Mouse (Mus musculus) c-Kit-positive CD71-negative TER-119-negative erythroid progenitor cells, embryonic 14.5 days (primary cell): ENCODE data around the gene Zbtb12.

ENCODE experiments used
- DNase-seq: peaks from one replicate; pipeline ENCODE4 v3.0.0-alpha.2; 2013; ENCODE audit warnings: low read depth

Gene Zbtb12

GRCm38 (mm10) chr17:34902895-34903294 is 23.6 kb downstream of the Zbtb12 start:
- no peak for DNase-seq

- no peak for DNase-seq
These were observed 31.7 kb downstream of the Zbtb12 start for GRCm38 (mm10) chr17:34910982-34911381.

DNA sequence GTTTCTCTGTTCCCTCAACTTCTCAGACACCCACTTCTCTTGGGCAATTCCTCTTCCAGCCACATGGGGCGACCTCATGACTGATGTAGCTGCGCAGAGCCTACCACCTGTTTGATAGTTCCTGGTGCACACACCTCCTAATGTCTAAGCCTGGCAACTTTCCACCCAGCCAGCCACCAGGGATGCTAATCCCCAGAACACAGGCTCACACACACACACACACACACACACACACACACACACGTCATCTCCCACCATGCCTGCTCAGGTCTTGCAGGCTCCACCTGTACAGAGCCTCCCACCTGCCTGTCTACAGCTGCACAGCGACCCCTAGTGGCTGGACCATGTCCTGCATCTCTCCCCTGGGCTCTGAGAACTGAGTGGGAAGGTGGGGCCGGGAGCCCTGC is 32.7 kb downstream of the Zbtb12 start:
- DNase-seq = peak; percentile 71

GRCm38 (mm10) chr17:34913930-34914665 is 34.8 kb downstream of the Zbtb12 start, which contains the start of gene Slc44a4:
TSS of gene Slc44a4 (plus strand) at chr17:34914466.
- no peak for DNase-seq

GRCm38 (mm10) chr17:34915410-34915831 is 36.1 kb downstream of the Zbtb12 start:
- DNase-seq = no peak

DNA sequence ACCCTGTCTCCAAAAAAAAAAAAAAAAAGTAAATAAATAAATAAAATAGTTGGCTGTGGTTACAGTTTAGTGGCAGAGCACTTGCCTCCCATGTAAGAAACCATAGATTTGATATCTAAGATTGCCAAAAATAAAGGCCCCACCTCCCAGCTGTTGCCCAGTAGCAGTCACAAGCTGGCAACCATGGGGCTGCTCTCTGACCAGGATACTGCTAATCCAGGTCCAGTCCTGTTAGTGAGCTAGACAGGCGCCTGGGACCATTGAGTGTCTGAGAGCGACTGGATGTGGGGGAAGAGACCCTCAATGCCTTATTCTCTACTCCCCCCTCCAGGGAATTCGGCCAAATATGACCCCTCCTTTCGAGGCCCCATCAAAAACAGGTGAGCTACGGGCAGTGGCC is 37.0 kb downstream of the Zbtb12 start:
- DNase-seq = no peak

GRCm38 (mm10) chr17:34917188-34917587 is 37.9 kb downstream of the Zbtb12 start:
- no peak for DNase-seq

- no peak for DNase-seq
These were observed 43.7 kb downstream of the Zbtb12 start for GRCm38 (mm10) chr17:34922939-34923338.

GRCm38 (mm10) chr17:34924258-34924657 is 45.0 kb downstream of the Zbtb12 start:
- DNase-seq = no peak

GRCm38 (mm10) chr17:34927306-34928019 is 48.2 kb downstream of the Zbtb12 start:
- DNase-seq = no peak

DNA sequence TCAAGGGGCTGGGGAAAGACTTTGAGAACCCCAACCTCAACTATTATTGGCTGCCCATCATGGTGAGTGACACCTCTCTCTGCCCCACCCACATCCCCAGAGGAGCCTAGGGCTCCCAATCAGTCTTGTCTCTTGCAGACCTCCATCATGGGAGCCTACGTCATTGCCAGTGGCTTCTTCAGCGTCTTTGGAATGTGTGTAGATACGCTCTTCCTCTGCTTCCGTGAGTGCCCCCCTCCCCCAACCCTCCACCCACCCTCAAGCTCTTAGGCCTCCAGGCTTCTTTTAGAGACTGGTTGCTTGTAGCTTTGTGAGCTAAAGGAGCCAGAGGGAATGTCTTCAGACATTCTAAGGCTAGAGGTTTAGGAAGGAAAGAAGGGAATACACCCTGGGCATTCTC is 49.6 kb downstream of the Zbtb12 start:
- DNase-seq = no peak

- peak; percentile 98 for DNase-seq
These were observed 51.9 kb downstream of the Zbtb12 start, which contains the start of gene Neu1 for GRCm38 (mm10) chr17:34931061-34931734. TSS of gene Neu1 (plus strand) at chr17:34931253.

GRCm38 (mm10) chr17:34931735-34932098 is 52.4 kb downstream of the Zbtb12 start:
- no peak for DNase-seq

GRCm38 (mm10) chr17:34932287-34932686 is 53.0 kb downstream of the Zbtb12 start:
- no peak for DNase-seq

GRCm38 (mm10) chr17:34934031-34934430 is 54.7 kb downstream of the Zbtb12 start:
- no peak for DNase-seq

- no peak for DNase-seq
These were observed 55.5 kb downstream of the Zbtb12 start for GRCm38 (mm10) chr17:34934830-34935229.

DNA sequence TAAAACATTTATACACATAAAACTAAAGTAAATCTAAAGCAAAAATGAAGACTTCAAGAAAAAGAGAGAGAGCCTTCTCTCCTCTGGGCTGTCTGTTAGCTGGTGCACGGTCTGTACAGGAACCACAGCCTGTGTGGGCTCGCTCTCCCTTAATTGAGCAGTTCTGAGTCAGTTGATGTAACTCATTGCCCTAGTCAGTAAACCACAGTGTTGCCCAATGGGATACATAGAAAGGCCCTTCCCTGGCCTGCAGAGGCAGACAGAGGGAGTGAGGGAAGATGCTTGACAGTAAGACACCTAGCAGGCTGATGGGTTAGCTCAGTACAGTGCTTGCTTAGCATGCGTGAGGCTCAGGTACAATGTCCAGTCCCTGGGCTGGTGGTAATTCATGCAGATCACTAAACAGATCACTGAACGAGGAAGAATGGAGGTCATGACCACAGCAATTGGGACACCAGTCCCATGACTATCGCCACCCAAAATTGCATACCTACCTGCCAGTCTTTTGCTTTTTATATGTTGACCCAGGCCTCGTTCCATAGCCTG is 58.8 kb downstream of the Zbtb12 start:
- no peak for DNase-seq

DNA sequence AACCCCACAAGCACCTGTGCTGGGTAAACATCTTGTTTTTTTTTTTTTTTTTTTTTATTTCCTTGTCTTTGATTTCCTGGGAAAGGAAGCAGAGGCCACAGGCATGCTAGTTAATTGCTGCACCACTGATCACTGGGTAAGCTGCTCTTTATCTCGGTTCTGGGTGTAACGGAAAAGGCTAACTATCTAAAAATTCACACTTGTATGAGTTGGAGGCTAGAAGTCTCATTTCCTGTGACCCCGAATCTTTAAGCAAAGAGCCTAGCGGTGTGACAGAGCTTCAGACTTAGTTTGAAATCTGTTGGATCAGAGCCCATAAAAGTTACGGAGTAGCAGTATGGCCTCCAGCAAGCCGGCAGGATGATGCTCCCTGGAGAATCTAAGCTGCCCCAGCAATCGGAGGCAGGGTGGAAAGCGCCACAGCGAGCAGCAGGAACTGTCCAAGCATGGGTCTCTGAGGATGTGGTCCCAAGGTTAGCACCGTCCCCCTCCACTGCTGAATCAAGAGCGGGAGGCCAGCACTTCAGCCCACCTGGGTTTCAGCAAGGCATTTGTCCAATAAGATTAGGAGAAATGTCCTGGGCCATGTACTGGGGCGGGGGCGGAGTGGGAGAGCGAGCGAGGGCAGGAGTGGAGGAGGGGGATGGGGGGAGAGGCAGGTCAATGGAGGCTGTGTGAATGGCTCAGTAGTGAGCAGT is 62.2 kb downstream of the Zbtb12 start:
- DNase-seq = no peak

DNA sequence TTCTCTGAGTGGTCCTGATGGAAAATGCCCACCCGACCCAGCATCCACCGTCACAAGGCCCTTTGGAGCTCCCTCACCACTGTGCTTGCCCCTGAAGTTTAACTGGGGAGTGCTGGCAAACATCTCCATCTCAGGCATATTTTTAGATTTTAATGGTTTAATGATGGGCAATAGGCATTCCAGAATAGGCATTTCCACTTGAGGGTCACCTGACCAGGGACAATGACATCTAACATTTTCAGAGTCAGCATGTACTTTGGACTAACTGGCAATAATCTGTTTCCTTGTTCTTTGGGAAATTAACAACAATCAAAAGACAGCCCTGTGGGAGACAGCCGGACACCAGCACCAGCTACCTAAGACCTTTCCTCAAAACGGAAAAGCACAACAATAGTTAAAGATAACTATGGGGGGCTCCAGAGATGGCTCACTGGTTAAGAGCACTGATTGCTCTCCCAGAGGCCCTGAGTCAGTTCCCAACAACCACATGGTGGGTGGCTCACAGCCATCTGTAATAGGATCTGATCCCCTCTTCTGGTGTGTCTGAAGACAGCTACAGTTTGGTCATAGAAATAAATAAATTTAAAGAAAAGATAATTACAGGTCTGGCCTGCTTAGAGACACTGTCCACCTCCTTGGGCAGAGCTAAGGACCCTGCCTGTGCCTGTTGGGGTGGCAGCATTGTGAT is 64.0 kb downstream of the Zbtb12 start:
- DNase-seq = no peak

- no peak for DNase-seq
These were observed 65.1 kb downstream of the Zbtb12 start for GRCm38 (mm10) chr17:34944362-34944761.
